Mouse (Mus musculus) CH12.LX (cell line): ENCODE measurements around the gene Hap1. TPM values are rescaled to one million over a fixed set of nuclear protein-coding genes. Genes with fewer than 3 reads are reported as not detected.

Source experiments
- DNase-seq: peaks from one replicate; pipeline ENCODE4 v3.0.0-alpha.2; 2013; ENCODE audit errors: extremely low read depth
- H3K27ac ChIP-seq: 2 replicates; pipeline ENCODE4 v1.5.1; 2012; ENCODE audit warnings: low read depth, mild to moderate bottlenecking, control low read depth, moderate library complexity; ENCODE audit not compliant: insufficient read depth
- H3K27me3 ChIP-seq: replicated peaks from 2 replicates; pipeline ENCODE3; 2012; ENCODE audit warnings: inconsistent platforms
- H3K36me3 ChIP-seq, 2 experiments: replicated peaks in 1 of 2; 2 replicates each; pipeline versions ENCODE3 to v1.6.1; 2012; ENCODE audit warnings: inconsistent platforms in 1 of 2, low read length in 1 of 2, mild to moderate bottlenecking in 1 of 2, mixed read lengths in 1 of 2, moderate library complexity in 1 of 2; ENCODE audit not compliant: control insufficient read depth in 1 of 2, insufficient read depth in 1 of 2
- H3K4me1 ChIP-seq, 2 experiments: 2 replicates each; pipeline ENCODE4 v1.6.1; 2012; ENCODE audit warnings: inconsistent platforms in 1 of 2, moderate library complexity in 1 of 2; ENCODE audit not compliant: insufficient read depth in 2 of 2, control insufficient read depth in 1 of 2
- H3K4me2 ChIP-seq: 2 replicates; pipeline ENCODE4 v1.6.1; 2012; ENCODE audit warnings: low read depth, mild to moderate bottlenecking, control low read depth; ENCODE audit not compliant: poor library complexity, insufficient read depth, severe bottlenecking
- H3K4me3 ChIP-seq, 3 experiments: fragments of 150-350 bp in 1 of 3; sonication (generic) in 1 of 3; replicated peaks in 1 of 3; 2 replicates each; pipeline versions ENCODE3 to v1.5.1; 2011 to 2012; ENCODE audit warnings: low read depth in 2 of 3, low read length in 2 of 3, mild to moderate bottlenecking in 2 of 3, moderate library complexity in 2 of 3, control low read depth in 1 of 3, improper control_type of control experiment in 1 of 3, inconsistent platforms in 1 of 3, mixed read lengths in 1 of 3; ENCODE audit not compliant: poor library complexity in 1 of 3
- H3K79me2 ChIP-seq: replicated peaks from 2 replicates; pipeline ENCODE4 v1.6.1; 2012; ENCODE audit warnings: mild to moderate bottlenecking, moderate library complexity; ENCODE audit not compliant: control insufficient read depth, poor library complexity, insufficient read depth, severe bottlenecking; ENCODE audit errors: extremely low read depth
- H3K9ac ChIP-seq: 2 replicates; pipeline ENCODE4 v1.6.1; 2012; ENCODE audit warnings: low read depth, mild to moderate bottlenecking, control low read depth, moderate library complexity; ENCODE audit not compliant: insufficient read depth
- H3K9me3 ChIP-seq: replicated peaks from 2 replicates; pipeline ENCODE3; 2012; ENCODE audit warnings: low read length, inconsistent platforms, mixed read lengths
- BHLHE40 ChIP-seq: IDR thresholded peaks from 2 replicates; pipeline ENCODE4 v1.6.1; 2011; ENCODE audit warnings: mild to moderate bottlenecking, low read depth, low read length, improper control_type of control experiment
- CHD2 ChIP-seq: IDR thresholded peaks from 2 replicates; pipeline ENCODE4 v1.6.1; 2011; ENCODE audit warnings: low read length, improper control_type of control experiment
- CTCF ChIP-seq, 2 experiments: IDR thresholded peaks in 1 of 2; conservative IDR thresholded peaks in 1 of 2; 2 replicates each; pipeline ENCODE4 v1.5.1; 2011 to 2012; ENCODE audit warnings: low read depth in 2 of 2, low read length in 2 of 2, improper control_type of control experiment in 1 of 2, inconsistent platforms in 1 of 2, mild to moderate bottlenecking in 1 of 2, moderate library complexity in 1 of 2
- EP300 ChIP-seq: IDR thresholded peaks from 2 replicates; pipeline ENCODE4 v1.6.1; 2011; ENCODE audit warnings: low read length, improper control_type of control experiment
- ETS1 ChIP-seq: conservative IDR thresholded peaks from 2 replicates; pipeline ENCODE4 v1.6.1; 2012; ENCODE audit warnings: low read depth, mild to moderate bottlenecking, inconsistent platforms, low read length, improper control_type of control experiment, moderate library complexity
- JUN ChIP-seq: IDR thresholded peaks from 2 replicates; pipeline ENCODE4 v1.6.1; 2011; ENCODE audit warnings: low read depth, mild to moderate bottlenecking, low read length, improper control_type of control experiment, moderate library complexity; ENCODE audit not compliant: insufficient read depth
- MAX ChIP-seq: IDR thresholded peaks from 2 replicates; pipeline ENCODE4 v1.6.1; 2011; ENCODE audit warnings: low read length, improper control_type of control experiment
- MAZ ChIP-seq: IDR thresholded peaks from 2 replicates; pipeline ENCODE4 v1.6.1; 2012; ENCODE audit warnings: low read depth, mild to moderate bottlenecking, inconsistent platforms, low read length, improper control_type of control experiment, moderate library complexity
- MEF2A ChIP-seq: IDR thresholded peaks from 2 replicates; pipeline ENCODE4 v1.6.1; 2014; ENCODE audit warnings: low read depth, mild to moderate bottlenecking, inconsistent platforms, low read length, improper control_type of control experiment, borderline replicate concordance
- NELFE ChIP-seq: IDR thresholded peaks from 2 replicates; pipeline ENCODE4 v1.6.1; 2011; ENCODE audit warnings: low read depth, low read length, improper control_type of control experiment
- PAX5 ChIP-seq: IDR thresholded peaks from 2 replicates; pipeline ENCODE4 v1.6.1; 2012; ENCODE audit warnings: low read length, inconsistent platforms, mixed read lengths
- SIN3A ChIP-seq: IDR thresholded peaks from 2 replicates; pipeline ENCODE4 v1.6.1; 2012; ENCODE audit warnings: low read length, improper control_type of control experiment, inconsistent platforms
- TBP ChIP-seq: conservative IDR thresholded peaks from 2 replicates; pipeline ENCODE4 v1.6.1; 2011; ENCODE audit warnings: low read depth, low read length, improper control_type of control experiment
- USF1 ChIP-seq: IDR thresholded peaks from 2 replicates; pipeline ENCODE4 v1.6.1; 2014; ENCODE audit warnings: low read depth, mild to moderate bottlenecking, inconsistent platforms, low read length, improper control_type of control experiment
- dilution Hi-C: fragments of 300-500 bp; cut with MboI; formaldehyde crosslinking; loops from 2 replicates; pipeline ENCODE4 v1.14.3; 2020; ENCODE audit warnings: low sequenced_read_pairs; ENCODE audit not compliant: extremely low pct_unique_long_range_greater_than_20kb, extremely low pct_ligation_motif_present
- in situ Hi-C: fragments of 300-500 bp; cut with MboI; formaldehyde crosslinking; loops from 3 replicates; pipeline ENCODE4 v1.14.3; 2019; ENCODE audit warnings: low sequenced_read_pairs, low pct_ligation_motif_present, low pct_unique_long_range_greater_than_20kb, mixed read lengths
- polyA plus RNA-seq: library from polyadenylated mRNA; unstranded; fragments of >175 nt; gene quantifications from 2 replicates; pipeline ENCODE4 v1.2.1, GENCODE M21; 2012; ENCODE audit warnings: low read depth; ENCODE audit not compliant: insufficient read length
- total RNA-seq, 2 experiments: library from RNA; depleted of rRNA; stranded (reverse); fragments of 300-350 nt in 1 of 2; fragments of >200 nt in 1 of 2; gene quantifications; 2 replicates each; pipeline ENCODE4 v1.2.3; 2012 to 2014

Hap1 gene
- total and polyA plus RNA-seq, 3 experiments: 0.34 TPM; not detected in 2

DNA sequence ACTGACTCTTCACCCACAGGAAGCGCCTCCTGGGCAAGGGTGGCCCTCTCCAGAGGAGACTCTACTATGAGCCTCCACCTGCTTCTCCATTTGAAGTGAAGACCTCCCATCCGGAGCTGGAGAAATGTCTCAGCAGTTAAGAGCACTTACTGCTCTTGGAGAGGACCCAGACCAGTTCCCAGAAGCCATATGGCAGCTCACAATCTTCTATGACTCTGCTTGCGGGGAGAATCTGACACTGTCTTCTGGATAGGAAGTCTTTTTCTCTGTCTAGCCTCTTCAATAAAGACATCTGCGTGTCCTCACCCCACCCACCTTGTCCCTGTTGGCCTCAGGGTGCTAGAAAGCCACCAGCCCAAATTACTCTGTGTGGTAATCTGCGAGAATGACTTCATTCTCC is 37.0 kb upstream of the Hap1 start:
- DNase-seq: no peak

DNA sequence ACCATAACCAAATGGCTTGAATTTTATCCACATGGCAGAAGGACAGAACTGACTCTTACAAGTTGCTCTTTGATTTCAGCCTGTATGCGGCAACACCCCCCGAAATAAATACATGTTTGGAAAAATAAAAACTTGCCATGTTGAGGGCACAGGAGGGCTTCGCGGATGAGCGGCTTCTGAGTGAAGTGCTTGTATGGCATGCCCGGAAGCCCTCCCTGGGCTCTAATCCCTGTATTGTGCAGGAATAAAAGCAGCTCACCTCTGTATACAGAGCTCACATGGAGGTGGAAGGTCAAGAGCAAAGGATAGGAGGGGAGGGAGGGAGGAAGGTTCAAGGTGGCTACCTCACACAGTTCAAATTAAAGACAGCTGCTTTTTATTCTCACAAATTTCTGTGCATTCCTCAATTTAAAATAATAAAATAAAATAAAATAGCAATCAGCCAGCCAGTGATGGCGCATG is 36.0 kb upstream of the Hap1 start:
- H3K4me2 ChIP-seq: no peak overlapping the region
- TF ChIP-seq JUN (no peak), MEF2A (no peak), SIN3A (no peak), ETS1 (no peak), NELFE (no peak), TBP (no peak), BHLHE40 (no peak)
- H3K9ac ChIP-seq: no peak overlapping the region
- no peaks in the 10 kb centered on the region for H3K36me3 ChIP-seq
- H3K27me3 ChIP-seq: peaks cover 86% of the 10 kb centered on the region
- no peaks in the 10 kb centered on the region for H3K9me3 ChIP-seq
- no peak overlapping the region for H3K4me3 ChIP-seq
- no peak for DNase-seq
- peaks cover 16 to 28% of the 10 kb centered on the region in 2 experiments for H3K4me1 ChIP-seq
- in situ Hi-C loops (no loop called here), dilution Hi-C loops (no loop called here)
- no peaks in the 10 kb centered on the region for H3K79me2 ChIP-seq
- no peak overlapping the region for H3K27ac ChIP-seq

More for the DNA sequence above, 37.0 kb upstream of the Hap1 start:
- peaks cover 88% of the 10 kb centered on the region for H3K27me3 ChIP-seq
- no peaks in the 10 kb centered on the region for H3K36me3 ChIP-seq
- H3K27ac ChIP-seq: no peak overlapping the region
- peaks cover 22 to 33% of the 10 kb centered on the region in 2 experiments for H3K4me1 ChIP-seq
- TF ChIP-seq PAX5 (no peak), CTCF (conservative IDR thresholded peaks at IDR 0.05 in 1 of 2, IDR thresholded peaks at IDR 0.05 in 1 of 2; ENCODE audit: low read depth in 2 of 2, low read length in 2 of 2) (no peak), EP300 (no peak), CHD2 (no peak), MAZ (no peak), USF1 (no peak)
- H3K4me3 ChIP-seq: no peak overlapping the region
- H3K79me2 ChIP-seq: no peaks in the 10 kb centered on the region
- H3K9ac ChIP-seq: no peak overlapping the region
- H3K9me3 ChIP-seq: no peaks in the 10 kb centered on the region
- dilution Hi-C loops: no loop called here
- H3K4me2 ChIP-seq: no peak overlapping the region
- in situ Hi-C loops: no loop called here

DNA sequence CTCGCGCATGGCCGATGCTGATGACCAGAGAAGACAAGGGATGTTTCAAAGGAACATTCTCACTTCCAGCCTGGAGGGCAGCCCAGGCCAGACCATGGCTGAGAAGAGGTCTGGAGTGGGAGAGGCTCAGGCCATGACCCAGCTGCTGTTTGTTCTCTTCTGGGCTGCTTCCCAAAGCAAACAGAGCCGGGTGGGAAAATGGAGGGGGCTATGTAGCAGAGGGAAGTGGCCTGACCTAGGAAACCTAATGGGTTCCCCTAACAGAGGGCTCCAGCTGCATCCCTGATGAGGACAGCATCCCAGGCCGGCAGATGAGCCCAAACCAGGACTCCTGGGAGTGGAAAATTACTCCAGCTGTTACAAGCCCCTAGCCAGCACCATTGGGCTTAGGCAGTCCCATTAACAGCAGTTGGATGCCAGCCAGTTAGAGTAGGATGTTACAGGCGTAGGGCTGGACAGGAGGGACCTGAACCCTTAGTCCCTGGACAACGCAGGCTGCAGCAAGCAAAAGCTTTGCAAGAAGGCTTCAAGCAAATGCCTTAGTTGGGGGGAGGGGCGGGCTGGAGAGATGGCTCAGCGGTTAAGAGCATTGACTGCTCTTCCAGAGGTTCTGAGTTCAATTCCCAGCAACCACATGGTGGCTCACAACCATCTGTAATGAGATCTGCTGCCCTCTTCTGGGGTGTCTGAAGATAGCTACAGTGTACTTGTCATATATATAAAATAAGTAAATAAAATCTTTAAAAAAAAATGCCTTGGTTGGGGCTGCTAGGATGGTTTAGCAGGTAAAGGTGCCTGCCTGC is 35.4 kb upstream of the Hap1 start:
- Histone ChIP-seq H3K36me3 (no peaks in the 10 kb centered on the region), H3K27me3 (peaks cover 86% of the 10 kb centered on the region), H3K4me2 (no peak overlapping the region), H3K27ac (no peak overlapping the region), H3K4me1 (peaks cover 16 to 29% of the 10 kb centered on the region in 2 experiments), H3K9ac (no peak overlapping the region), H3K79me2 (no peaks in the 10 kb centered on the region), H3K9me3 (no peaks in the 10 kb centered on the region), H3K4me3 (no peak overlapping the region)
- dilution Hi-C loops (no loop called here), in situ Hi-C loops (no loop called here)
- no peak for DNase-seq
- peak in 1 of 2 experiments; percentile 25; a peak in 1 of 4 replicates for TF ChIP-seq CTCF (conservative IDR thresholded peaks at IDR 0.05 in 1 of 2, IDR thresholded peaks at IDR 0.05 in 1 of 2; ENCODE audit: low read depth in 2 of 2, low read length in 2 of 2)
- no peak for TF ChIP-seq MAX
